Mouse (Mus musculus) spleen, adult 10 weeks (tissue): ENCODE measurements around the gene Zfp383. TPM values are rescaled to one million over a fixed set of nuclear protein-coding genes. Genes with fewer than 3 reads are reported as not detected.

ENCODE experiments used
- polyA plus RNA-seq: library from polyadenylated mRNA; stranded (reverse); fragments of 350-450 nt; fragmentation: Illumina TruSeq; extraction: RNeasy Lipid Tissue Mini Kit (QIAGEN cat#74804); gene quantifications from one replicate; pipeline ENCODE4 v1.2.3, GENCODE M21; 2015; ENCODE audit warnings: low replicate concordance; ENCODE audit not compliant: insufficient read depth

Zfp383 gene
- polyA plus RNA-seq: 9.2 TPM

GRCm38 (mm10) chr7:29908130-29908950, at the start of gene Zfp383:
TSS of gene Zfp383 (plus strand) at chr7:29908223.

DNA sequence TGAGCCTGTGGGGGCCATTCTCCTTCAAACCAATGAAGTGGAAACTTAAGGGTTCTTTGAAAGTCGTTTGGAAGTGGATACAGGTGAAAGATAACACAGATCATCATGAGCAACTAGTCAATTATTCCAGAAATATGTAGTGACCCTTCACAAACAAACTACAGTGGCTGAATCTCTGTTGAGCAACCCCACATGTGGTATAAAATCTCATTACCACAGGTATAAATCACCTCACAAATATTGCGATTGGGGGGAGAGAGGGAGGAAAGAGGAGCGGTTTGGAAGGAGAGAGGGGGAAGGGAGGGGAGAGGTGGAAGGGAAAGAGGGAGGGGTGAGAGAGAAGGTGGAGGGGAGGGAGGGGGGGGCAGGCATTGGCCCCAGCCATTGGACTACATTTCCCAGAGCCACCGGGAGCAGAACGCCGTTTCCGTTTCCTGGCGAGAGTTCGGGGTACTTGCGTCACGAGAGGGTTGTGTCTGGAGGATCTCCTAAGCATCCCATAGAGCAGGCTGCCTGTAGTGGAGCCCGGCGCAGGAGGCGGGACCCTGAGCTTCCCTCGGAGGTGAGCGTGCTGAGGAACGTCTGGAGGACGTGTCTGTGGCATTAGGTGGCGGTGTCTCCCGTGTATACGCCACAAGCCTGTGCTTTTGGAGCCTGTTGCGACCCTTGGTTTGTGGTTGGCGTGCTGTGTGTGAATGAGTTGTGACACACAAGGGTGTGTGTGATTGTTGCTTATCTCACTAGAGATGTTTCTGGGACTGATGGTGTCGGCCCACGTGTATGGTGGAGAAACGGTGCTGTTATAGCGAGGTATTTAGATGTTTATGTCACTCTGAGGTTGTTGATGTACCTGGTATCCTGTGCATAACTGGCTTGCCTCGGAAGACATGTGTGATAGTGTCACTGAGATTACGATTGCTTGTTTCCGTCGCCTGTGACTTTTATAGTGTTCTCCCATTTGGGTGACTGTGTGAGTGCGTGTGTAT, 48.2 kb upstream of the Zfp383 start, which contains the start of gene Zfp420:
Gene Zfp420, plus strand, starts transcription at position 448 of the 986 bp plus-strand sequence.

GRCm38 (mm10) chr7:29905966-29906681, 1.9 kb upstream of the Zfp383 start, which contains the start of gene Zfp27:
TSS of gene Zfp27 (minus strand) at chr7:29906572.

GRCm38 (mm10) chr7:29953513-29954401, 45.7 kb downstream of the Zfp383 start, which contains the start of gene Zfp74:
TSS of gene Zfp74 (minus strand) at chr7:29954089.

Other genes with a start within 250 kb of the Zfp383 start
- gene Catsperg2, start 181.2 kb upstream of the Zfp383 start, polyA plus RNA-seq: not detected
- gene Zfp84, start 139.7 kb upstream of the Zfp383 start, polyA plus RNA-seq: 18.8 TPM
- gene Zfp30, start 124.2 kb upstream of the Zfp383 start, polyA plus RNA-seq: 0.55 TPM
- gene Zfp790, start 92.1 kb upstream of the Zfp383 start, polyA plus RNA-seq: 14.7 TPM
- gene Zfp940, start 54.6 kb upstream of the Zfp383 start, polyA plus RNA-seq: 6.4 TPM
- 30.2 TPM for gene Zfp420, start 48.2 kb upstream of the Zfp383 start, polyA plus RNA-seq
- 6.2 TPM for gene Zfp27, start 1.7 kb upstream of the Zfp383 start, polyA plus RNA-seq
- 7.3 TPM for gene Zfp74, start 45.9 kb downstream of the Zfp383 start, polyA plus RNA-seq
- 11.5 TPM for gene Zfp568, start 75.7 kb downstream of the Zfp383 start, polyA plus RNA-seq
- 6.0 TPM for gene Zfp14, start 143.2 kb downstream of the Zfp383 start, polyA plus RNA-seq
- 10.2 TPM for gene Zfp82, start 164.7 kb downstream of the Zfp383 start, polyA plus RNA-seq
- 1.5 TPM for gene Gm26920, start 182.2 kb downstream of the Zfp383 start, polyA plus RNA-seq
- gene Zfp566, start 182.3 kb downstream of the Zfp383 start, polyA plus RNA-seq: 10.1 TPM
- 76.0 TPM for gene Zfp260, start 186.6 kb downstream of the Zfp383 start, polyA plus RNA-seq
- gene Zfp382, start 213.7 kb downstream of the Zfp383 start, polyA plus RNA-seq: 8.5 TPM